Mouse (Mus musculus) cerebellum, postnatal 36 days (tissue): ENCODE data around the gene Dhx32.

Experiments
- DNase-seq, 2 experiments: peaks; one replicate each; pipeline ENCODE4 v3.0.0; 2021 to 2022; ENCODE audit warnings: mixed read lengths in 2 of 2

The Dhx32 gene

GRCm38 (mm10) chr7:133768027-133768426, 14.5 kb downstream of the Dhx32 start:
- peak; percentile 30 to 46 for DNase-seq

- DNase-seq = peak; percentile 90 to 93
Measured at GRCm38 (mm10) chr7:133765849-133766243, 16.7 kb downstream of the Dhx32 start.

GRCm38 (mm10) chr7:133765240-133765848, 17.2 kb downstream of the Dhx32 start:
- DNase-seq = no peak

GRCm38 (mm10) chr7:133764425-133764824, 18.1 kb downstream of the Dhx32 start:
- no peak for DNase-seq

- DNase-seq = no peak
Measured at GRCm38 (mm10) chr7:133762696-133763095, 19.8 kb downstream of the Dhx32 start.

GRCm38 (mm10) chr7:133759611-133760353, 22.7 kb downstream of the Dhx32 start:
- DNase-seq = no peak

- no peak for DNase-seq
Measured at GRCm38 (mm10) chr7:133758716-133759115, 23.8 kb downstream of the Dhx32 start.

- DNase-seq = no peak
Measured at GRCm38 (mm10) chr7:133757961-133758455, 24.5 kb downstream of the Dhx32 start.

- DNase-seq = no peak
Measured at GRCm38 (mm10) chr7:133751163-133751562, 31.4 kb downstream of the Dhx32 start.

GRCm38 (mm10) chr7:133750666-133751065, 31.9 kb downstream of the Dhx32 start:
- DNase-seq = no peak

- DNase-seq = peak; percentile 51 to 58
Measured at GRCm38 (mm10) chr7:133748753-133749152, 33.8 kb downstream of the Dhx32 start.

GRCm38 (mm10) chr7:133747372-133747771, 35.2 kb downstream of the Dhx32 start:
- no peak for DNase-seq

- no peak for DNase-seq
Measured at GRCm38 (mm10) chr7:133744701-133745100, 37.8 kb downstream of the Dhx32 start.

- DNase-seq = no peak
Measured at GRCm38 (mm10) chr7:133744209-133744608, 38.3 kb downstream of the Dhx32 start.

- no peak for DNase-seq
Measured at GRCm38 (mm10) chr7:133743611-133744010, 38.9 kb downstream of the Dhx32 start.

GRCm38 (mm10) chr7:133742530-133743325, 39.8 kb downstream of the Dhx32 start:
- no peak for DNase-seq

GRCm38 (mm10) chr7:133740558-133740957, 42.0 kb downstream of the Dhx32 start:
- no peak for DNase-seq

GRCm38 (mm10) chr7:133731971-133732645, 50.4 kb downstream of the Dhx32 start:
- peak; percentile 67 to 70 for DNase-seq

- peak; percentile 17 to 35 for DNase-seq
Measured at GRCm38 (mm10) chr7:133730324-133731191, 52.0 kb downstream of the Dhx32 start.

GRCm38 (mm10) chr7:133729351-133729750, 53.2 kb downstream of the Dhx32 start:
- peak; percentile 40 to 41 for DNase-seq

GRCm38 (mm10) chr7:133727027-133727426, 55.5 kb downstream of the Dhx32 start:
- no peak for DNase-seq

- no peak for DNase-seq
Measured at GRCm38 (mm10) chr7:133725571-133725970, 57.0 kb downstream of the Dhx32 start.
